Mouse (Mus musculus) ES-E14 (cell line): ENCODE results near the gene Kif22.

ENCODE experiments used
- MAFK ChIP-seq: IDR thresholded peaks from 2 replicates; pipeline ENCODE4 v1.6.1; 2014; ENCODE audit warnings: mild to moderate bottlenecking, low read depth, low read length, inconsistent platforms; ENCODE audit not compliant: insufficient read depth
- ZC3H11A ChIP-seq: IDR thresholded peaks from 2 replicates; pipeline ENCODE4 v1.6.1; 2012; ENCODE audit warnings: low read depth, mild to moderate bottlenecking, inconsistent platforms, low read length, borderline replicate concordance

- no peak for TF ChIP-seq MAFK
- TF ChIP-seq ZC3H11A = no peak
Observed at GRCm38 (mm10) chr7:127084794-127085193, 42.5 kb upstream of the Kif22 start.
